Mouse (Mus musculus): Measurements from ENCODE around the gene Hoxb9. TPM values are rescaled to one million over a fixed set of nuclear protein-coding genes. Genes with fewer than 3 reads are reported as not detected.

Gene Hoxb9
- polyA plus RNA-seq, 1 experiment from 2014 or later, result 1.0 TPM

GRCm38 (mm10) chr11:96287411-96287810 lies 16.2 kb downstream of the Hoxb9 start:
- Histone ChIP-seq H3K36me3 (no peaks in the 10 kb centered on the region), H3K4me3 (replicated peaks) (peak overlapping the region; percentile 31), H3K27me3 (peaks cover 97% of the 10 kb centered on the region), H3K4me1 (replicated peaks) (peaks cover 32% of the 10 kb centered on the region), H3K27ac (no peak overlapping the region), H3K9me3 (no peaks in the 10 kb centered on the region), H3K9ac (replicated peaks) (no peak overlapping the region), H3K4me2 (peak overlapping the region; percentile 52)
- no peak for ATAC-seq (ENCODE audit: insufficient number of reproducible peaks, insufficient read depth, low FRiP score, low TSS enrichment, low read depth)
- under 1% methylated on average over 9 of the region's 9 CpGs for WGBS

- Histone ChIP-seq H3K36me3 (no peaks in the 10 kb centered on the region), H3K9ac (replicated peaks) (no peak overlapping the region), H3K4me2 (no peak overlapping the region), H3K4me3 (replicated peaks) (no peak overlapping the region), H3K9me3 (no peaks in the 10 kb centered on the region), H3K4me1 (replicated peaks) (peaks cover 20% of the 10 kb centered on the region), H3K27me3 (peaks cover 97% of the 10 kb centered on the region), H3K27ac (no peak overlapping the region)
- 25% methylated on average over 1 of the region's 1 CpGs for WGBS
- no peak for ATAC-seq (ENCODE audit: insufficient number of reproducible peaks, insufficient read depth, low FRiP score, low TSS enrichment, low read depth)
Observed at GRCm38 (mm10) chr11:96288455-96289221, 17.4 kb downstream of the Hoxb9 start.

GRCm38 (mm10) chr11:96289293-96289692 lies 18.0 kb downstream of the Hoxb9 start:
- H3K27me3 ChIP-seq, result peaks cover 97% of the 10 kb centered on the region
- no peaks in the 10 kb centered on the region for H3K36me3 ChIP-seq
- no peak for ATAC-seq (ENCODE audit: insufficient number of reproducible peaks, insufficient read depth, low FRiP score, low TSS enrichment, low read depth)
- H3K9me3 ChIP-seq, result no peaks in the 10 kb centered on the region
- H3K4me1 ChIP-seq (replicated peaks), result peaks cover 14% of the 10 kb centered on the region
- H3K4me2 ChIP-seq, result no peak overlapping the region
- no peak overlapping the region for H3K9ac ChIP-seq (replicated peaks)
- no peak overlapping the region for H3K4me3 ChIP-seq (replicated peaks)
- no peak overlapping the region for H3K27ac ChIP-seq
- WGBS, result 22% methylated on average over 21 of the region's 21 CpGs

- Histone ChIP-seq H3K9me3 (no peaks in the 10 kb centered on the region), H3K4me2 (no peak overlapping the region), H3K9ac (replicated peaks) (no peak overlapping the region), H3K27me3 (peaks cover 97% of the 10 kb centered on the region), H3K27ac (no peak overlapping the region), H3K4me3 (replicated peaks) (no peak overlapping the region), H3K36me3 (no peaks in the 10 kb centered on the region), H3K4me1 (replicated peaks) (peaks cover 13% of the 10 kb centered on the region)
- no peak for ATAC-seq (ENCODE audit: insufficient number of reproducible peaks, insufficient read depth, low FRiP score, low TSS enrichment, low read depth)
- WGBS, result 29% methylated on average over 6 of the region's 6 CpGs
Observed at GRCm38 (mm10) chr11:96289837-96290236, 18.6 kb downstream of the Hoxb9 start.

GRCm38 (mm10) chr11:96290705-96291355 lies 19.6 kb downstream of the Hoxb9 start:
- H3K4me2 ChIP-seq, result no peak overlapping the region

GRCm38 (mm10) chr11:96291681-96292564 lies 20.7 kb downstream of the Hoxb9 start, which contains the start of gene Hoxb6:
Gene Hoxb6 (plus strand): TSS chr11:96292476.
- Histone ChIP-seq H3K4me1 (replicated peaks) (peaks cover 8% of the 10 kb centered on the region; the same call in 1 of the 2 replicates), H3K27ac (no peak within 1 kb of the TSS)

More at GRCm38 (mm10) chr11:96290705-96291355, 19.6 kb downstream of the Hoxb9 start:
- H3K4me1 ChIP-seq (replicated peaks), result peaks cover 14% of the 10 kb centered on the region; the same call in 1 of the 2 replicates
- peaks cover 96% of the 10 kb centered on the region for H3K27me3 ChIP-seq
- no peak overlapping the region for H3K9ac ChIP-seq (replicated peaks)
- H3K9me3 ChIP-seq, result no peaks in the 10 kb centered on the region
- ATAC-seq (ENCODE audit: insufficient number of reproducible peaks, insufficient read depth, low FRiP score, low TSS enrichment, low read depth), result no peak
- H3K4me3 ChIP-seq (replicated peaks), result no peak overlapping the region
- H3K36me3 ChIP-seq, result no peaks in the 10 kb centered on the region
- 14% methylated on average over 17 of the region's 17 CpGs for WGBS
- no peak overlapping the region for H3K27ac ChIP-seq

GRCm38 (mm10) chr11:96292565-96293301 lies 21.5 kb downstream of the Hoxb9 start:
- Histone ChIP-seq H3K4me3 (replicated peaks) (peak overlapping the region; percentile 19), H3K4me2 (peak overlapping the region; percentile 42), H3K27ac (no peak overlapping the region), H3K4me1 (replicated peaks) (0 out of 2 replicates have a peak, but pooled peaks cover 7% of the 10 kb centered on the region), H3K9ac (replicated peaks) (no peak overlapping the region), H3K9me3 (no peaks in the 10 kb centered on the region), H3K36me3 (no peaks in the 10 kb centered on the region), H3K27me3 (peaks cover 96% of the 10 kb centered on the region)
- ATAC-seq (ENCODE audit: insufficient number of reproducible peaks, insufficient read depth, low FRiP score, low TSS enrichment, low read depth), result no peak
- WGBS, result 5% methylated on average over 12 of the region's 12 CpGs

More at GRCm38 (mm10) chr11:96291681-96292564, 20.7 kb downstream of the Hoxb9 start, which contains the start of gene Hoxb6:
- no peak for ATAC-seq (ENCODE audit: insufficient number of reproducible peaks, insufficient read depth, low FRiP score, low TSS enrichment, low read depth)
- H3K9ac ChIP-seq (replicated peaks), result no peak within 1 kb of the TSS
- 3% methylated on average over 22 of the region's 22 CpGs for WGBS
- no peaks in the 10 kb centered on the region for H3K36me3 ChIP-seq
- H3K4me2 ChIP-seq, result peak within 1 kb of the TSS; percentile 42
- no peaks in the 10 kb centered on the region for H3K9me3 ChIP-seq
- peaks cover 96% of the 10 kb centered on the region for H3K27me3 ChIP-seq
- H3K4me3 ChIP-seq (replicated peaks), result peak within 1 kb of the TSS; percentile 19

- no peak for ATAC-seq (ENCODE audit: insufficient number of reproducible peaks, insufficient read depth, low FRiP score, low TSS enrichment, low read depth)
- H3K4me2 ChIP-seq, result peak overlapping the region; percentile 42
- peaks cover 96% of the 10 kb centered on the region for H3K27me3 ChIP-seq
- H3K27ac ChIP-seq, result no peak overlapping the region
- 2% methylated on average over 22 of the region's 22 CpGs for WGBS
- H3K4me3 ChIP-seq (replicated peaks), result peak overlapping the region; percentile 19
- no peak overlapping the region for H3K9ac ChIP-seq (replicated peaks)
- no peaks in the 10 kb centered on the region for H3K9me3 ChIP-seq
- no peaks in the 10 kb centered on the region for H3K36me3 ChIP-seq
- H3K4me1 ChIP-seq (replicated peaks), result 0 out of 2 replicates have a peak, but pooled peaks cover 7% of the 10 kb centered on the region
Observed at GRCm38 (mm10) chr11:96293302-96293921, 22.2 kb downstream of the Hoxb9 start.

- no peaks in the 10 kb centered on the region for H3K9me3 ChIP-seq
- no peak overlapping the region for H3K9ac ChIP-seq (replicated peaks)
- no peaks in the 10 kb centered on the region for H3K36me3 ChIP-seq
- H3K4me1 ChIP-seq (replicated peaks), result peaks cover 13% of the 10 kb centered on the region
- H3K27ac ChIP-seq, result no peak overlapping the region
- H3K4me2 ChIP-seq, result peak overlapping the region; percentile 42
- H3K27me3 ChIP-seq, result peaks cover 96% of the 10 kb centered on the region
- WGBS, result 1% methylated on average over 32 of the region's 32 CpGs
- ATAC-seq (ENCODE audit: insufficient number of reproducible peaks, insufficient read depth, low FRiP score, low TSS enrichment, low read depth), result peak; percentile 38; the same call in 1 of the 2 replicates
- H3K4me3 ChIP-seq (replicated peaks), result peak overlapping the region; percentile 10
Observed at GRCm38 (mm10) chr11:96294245-96295091, 23.2 kb downstream of the Hoxb9 start.

Measured in limb, embryonic 12.5 days (tissue).